Mouse (Mus musculus) layer of hippocampus, adult 8-10 months (tissue): ENCODE results near the gene Gm10306. TPM values are rescaled to one million over a fixed set of nuclear protein-coding genes. Genes with fewer than 3 reads are reported as not detected.
A peak's percentile ranks its signal among the peaks of the same experiment; 100 is the strongest.

Source experiments
- DNase-seq, 2 experiments: peaks; one replicate each; pipeline ENCODE4 v3.0.0; 2022; ENCODE audit warnings: low spot score in 2 of 2
- total RNA-seq, 4 experiments: library from RNA; stranded (reverse); gene quantifications; 2 replicates each; pipeline ENCODE4 v1.2.4; 2022

Gm10306 gene
- total RNA-seq = not detected

DNA sequence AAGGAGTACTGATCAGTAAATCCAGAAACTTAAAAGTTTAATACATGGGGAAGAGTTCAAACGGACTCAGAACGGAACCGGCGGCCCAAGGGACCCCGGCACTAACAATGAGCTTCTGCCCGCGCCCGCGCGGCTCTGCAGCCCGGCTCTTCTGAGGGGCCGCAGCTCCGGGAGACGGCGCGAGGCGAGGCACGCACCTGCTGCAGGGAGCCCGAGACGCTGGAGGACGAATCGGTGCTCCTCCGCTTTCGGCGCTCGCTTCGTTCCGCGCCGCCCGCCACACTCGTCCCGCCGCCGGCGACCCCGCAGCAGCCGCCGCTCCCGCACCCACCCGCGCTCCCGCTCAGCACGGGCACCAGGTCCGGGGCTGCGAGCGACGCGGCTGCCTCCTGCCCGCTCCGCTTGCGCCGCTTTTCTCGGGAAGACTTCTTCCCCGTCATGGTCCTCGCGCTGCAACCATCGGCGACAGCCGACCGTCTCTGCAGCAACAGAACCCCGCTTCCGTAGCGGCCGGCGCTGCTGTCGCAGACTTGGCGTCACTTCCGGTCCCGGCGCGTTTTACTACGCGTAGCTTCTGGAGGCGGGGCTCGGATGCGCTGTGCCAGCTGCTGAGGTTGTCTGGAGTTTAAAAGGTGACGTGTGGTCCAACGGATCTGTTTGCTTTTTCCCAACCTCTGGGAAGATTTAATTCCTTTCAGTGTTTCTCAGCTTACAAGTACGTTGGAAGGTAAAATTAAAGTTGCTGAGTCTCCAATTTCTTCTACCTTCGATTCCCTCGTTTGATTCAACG is at the start of gene Gm10306, which contains the start of gene Caap1:
Gene Gm10306 (plus strand): TSS at position 282 of the 790 bp plus-strand sequence.
Gene Caap1 (minus strand): TSS at position 532 of the 790 bp plus-strand sequence.
- DNase-seq = peak; percentile 82 to 92

DNA sequence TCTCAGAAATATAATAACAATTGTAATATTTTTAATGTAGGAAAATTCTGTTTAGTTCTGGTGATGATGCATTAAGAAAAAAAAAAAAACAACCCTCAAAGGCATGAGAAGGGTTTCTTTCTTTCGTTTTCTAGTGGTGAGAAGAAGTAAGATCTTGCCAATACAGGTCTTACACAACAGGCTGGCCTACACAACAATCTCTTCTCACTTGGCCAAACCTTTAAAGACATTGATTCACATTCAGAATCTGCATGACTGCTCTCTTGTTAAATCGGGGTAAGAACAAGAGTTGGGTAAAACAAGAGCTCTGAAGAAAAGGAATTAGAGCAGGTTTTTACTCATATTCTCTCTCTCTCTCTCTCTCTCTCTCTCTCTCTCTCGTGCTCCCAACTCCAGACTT is 41.0 kb upstream of the Gm10306 start:
- no peak for DNase-seq

DNA sequence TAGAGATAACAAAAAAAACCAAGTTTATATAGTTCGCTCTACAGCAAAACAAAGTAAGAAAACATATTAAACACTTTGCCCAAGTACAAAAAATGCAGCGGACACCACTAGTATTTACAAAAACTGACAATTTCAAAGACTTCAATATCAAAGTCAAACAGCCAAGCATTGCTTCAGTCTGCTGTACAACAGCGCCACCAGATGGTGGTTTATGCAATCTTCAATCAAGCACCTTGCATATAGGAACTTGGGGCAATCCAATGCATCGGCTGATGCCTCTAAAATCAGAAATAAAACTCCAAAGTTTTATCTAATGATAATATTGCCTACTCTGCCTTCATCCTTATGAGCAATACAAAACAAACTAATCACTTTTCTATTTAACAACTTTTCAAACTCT is 38.7 kb upstream of the Gm10306 start:
- DNase-seq = peak; percentile 21 to 34

DNA sequence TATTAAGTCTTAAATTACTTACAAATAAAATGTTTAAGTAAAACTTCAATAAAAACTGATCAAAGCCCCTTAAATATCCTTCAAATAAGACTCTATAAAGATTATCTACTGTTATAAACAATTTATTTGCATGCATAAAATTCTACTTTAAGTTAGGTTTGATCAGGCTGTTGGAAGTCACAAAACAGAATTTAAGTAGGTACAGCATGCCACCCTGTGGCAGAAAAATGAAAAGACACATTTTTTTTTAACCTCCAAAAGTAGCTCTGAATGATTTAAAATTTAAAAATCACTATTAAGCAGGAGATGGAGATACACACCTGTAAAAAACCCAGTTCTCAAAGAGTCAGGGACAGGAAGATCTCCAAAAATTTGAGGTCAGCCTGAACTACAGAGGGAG is 33.0 kb upstream of the Gm10306 start:
- DNase-seq = no peak

DNA sequence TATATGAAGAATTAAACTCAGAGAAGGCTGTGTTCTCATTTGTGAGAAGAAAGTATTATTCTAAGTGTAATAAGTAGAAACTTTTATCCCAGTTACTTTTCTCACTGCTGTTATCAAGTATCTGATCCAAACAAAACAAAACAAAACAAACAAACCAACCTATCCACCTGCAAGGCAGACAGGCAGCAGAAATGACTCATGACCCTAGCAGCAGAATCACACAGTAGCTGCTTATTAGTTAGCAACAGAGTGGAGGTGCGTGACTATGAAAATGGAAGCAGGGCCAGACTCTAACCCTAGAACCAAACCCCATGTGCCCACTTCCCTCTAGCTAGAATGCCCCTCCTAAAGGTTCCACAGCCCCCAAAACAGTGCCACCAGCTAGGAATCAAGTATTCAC is 26.9 kb upstream of the Gm10306 start:
- no peak for DNase-seq

DNA sequence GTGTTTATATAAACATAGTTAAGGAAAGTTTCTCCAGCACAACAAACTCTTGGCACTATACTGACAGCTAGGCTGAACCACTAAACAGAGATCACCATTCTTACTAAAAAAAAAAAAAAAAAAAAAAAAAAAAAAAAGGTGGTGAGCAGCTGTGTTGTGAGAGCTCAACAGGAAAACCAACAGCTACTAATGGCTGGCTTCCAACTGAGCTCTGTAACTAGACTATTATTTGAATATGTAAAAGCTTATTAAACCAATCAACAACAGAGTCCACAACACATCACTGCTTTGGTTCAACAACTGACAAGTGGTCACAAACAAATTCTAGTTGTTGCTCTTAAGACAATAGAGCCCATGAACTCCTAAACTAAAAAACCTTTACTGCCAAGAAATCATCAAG is 23.1 kb upstream of the Gm10306 start:
- DNase-seq = no peak

DNA sequence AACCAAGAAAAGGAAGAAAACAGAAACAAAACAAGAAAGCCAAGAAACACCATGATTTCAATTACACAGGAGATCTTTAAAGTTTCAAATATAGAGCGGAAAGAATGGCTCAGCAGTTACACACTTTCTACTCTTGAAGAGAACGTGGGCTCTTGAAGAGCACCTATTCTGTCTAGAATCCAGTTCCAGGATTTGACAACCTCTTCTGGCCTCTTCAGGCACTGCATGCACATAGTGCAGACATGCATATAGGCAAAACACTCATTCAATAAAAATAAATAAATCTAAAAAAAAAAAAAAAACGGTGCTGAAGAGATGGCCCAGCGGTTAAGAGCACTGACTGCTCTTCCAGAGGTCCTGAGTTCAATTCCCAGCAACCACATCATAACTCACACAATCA is 13.3 kb upstream of the Gm10306 start:
- no peak for DNase-seq

DNA sequence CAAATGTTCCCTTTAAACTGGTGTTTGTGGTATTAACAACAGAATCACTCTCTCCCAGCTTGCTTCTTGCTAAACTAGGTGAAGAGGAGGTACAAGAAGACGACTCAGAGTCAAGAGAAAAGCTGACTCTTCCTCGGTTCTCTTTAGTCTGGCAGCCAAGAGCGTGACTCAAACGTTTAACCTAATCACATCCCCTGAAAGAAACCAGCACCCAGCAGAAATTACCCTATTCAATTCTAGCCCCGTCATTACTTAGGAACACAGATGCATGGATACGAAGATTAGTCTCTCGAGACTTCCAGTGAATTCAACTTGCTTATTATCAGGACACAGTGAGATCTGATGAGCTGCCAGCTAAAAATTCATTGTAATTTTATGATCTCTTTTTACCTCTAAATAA is 12.0 kb upstream of the Gm10306 start:
- no peak for DNase-seq

DNA sequence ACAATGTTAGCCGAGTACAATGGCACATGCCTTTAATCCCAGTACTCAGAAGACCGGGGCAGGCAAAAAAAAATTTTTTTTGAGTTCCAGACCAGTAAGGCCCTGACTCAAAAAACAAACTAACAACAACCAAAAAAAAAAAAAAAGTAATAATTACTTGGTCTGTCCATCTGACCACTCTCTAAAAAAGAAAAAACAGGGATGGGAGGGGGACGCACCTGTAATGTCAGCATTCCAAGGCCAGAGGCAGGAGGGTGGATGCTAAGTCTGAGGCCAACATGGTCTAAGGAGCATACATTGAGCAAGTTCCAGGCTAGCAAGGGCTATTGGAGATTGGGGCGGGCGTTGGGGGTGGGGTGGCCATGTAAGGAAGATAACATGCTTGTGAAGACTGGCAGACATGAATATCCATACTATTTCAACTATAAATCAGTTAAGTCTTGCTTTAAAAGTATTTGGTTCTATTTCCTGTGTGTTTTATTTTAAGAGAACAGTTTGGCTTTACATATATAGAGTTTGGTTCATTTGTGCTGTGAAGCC is 1.3 kb upstream of the Gm10306 start:
- DNase-seq = no peak

DNA sequence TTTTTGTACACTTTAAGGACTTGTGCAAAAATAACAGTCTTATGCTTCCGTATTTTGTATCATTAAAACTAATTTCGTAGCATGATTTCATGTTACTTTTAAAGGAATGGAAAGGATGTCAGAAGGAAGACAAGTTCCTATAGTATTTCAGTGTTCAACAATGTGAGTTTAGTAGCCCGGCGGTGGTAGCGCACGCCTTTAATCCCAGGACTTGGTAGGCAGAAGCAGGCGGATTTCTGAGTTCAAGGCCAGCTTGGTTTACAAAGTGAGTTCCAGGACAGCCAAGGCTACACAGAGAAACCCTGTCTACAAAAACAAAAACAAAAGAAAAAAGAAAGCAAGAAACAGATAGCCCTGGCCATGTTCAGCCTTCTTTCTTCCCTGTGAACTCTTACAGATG is 799 bp downstream of the Gm10306 start:
- no peak for DNase-seq

DNA sequence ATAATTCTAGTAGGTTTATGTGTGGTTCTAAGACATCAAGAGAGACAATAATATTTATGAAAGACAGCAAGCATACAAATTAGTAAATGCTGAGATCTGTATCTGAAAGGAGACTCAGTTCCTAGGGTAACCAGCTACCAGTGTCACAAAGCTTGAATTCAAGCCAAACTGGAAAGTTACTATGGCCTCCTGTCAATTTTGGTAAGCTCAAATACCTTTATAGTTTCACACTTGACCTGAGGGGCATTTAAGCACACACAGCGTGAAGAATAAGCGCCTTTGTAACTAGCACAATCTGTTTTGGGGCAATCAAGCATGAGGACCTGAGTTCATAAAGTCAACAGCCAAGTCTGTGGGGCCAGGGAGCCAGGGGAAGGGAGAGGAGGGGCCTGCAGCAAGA is 2.9 kb downstream of the Gm10306 start:
- no peak for DNase-seq

DNA sequence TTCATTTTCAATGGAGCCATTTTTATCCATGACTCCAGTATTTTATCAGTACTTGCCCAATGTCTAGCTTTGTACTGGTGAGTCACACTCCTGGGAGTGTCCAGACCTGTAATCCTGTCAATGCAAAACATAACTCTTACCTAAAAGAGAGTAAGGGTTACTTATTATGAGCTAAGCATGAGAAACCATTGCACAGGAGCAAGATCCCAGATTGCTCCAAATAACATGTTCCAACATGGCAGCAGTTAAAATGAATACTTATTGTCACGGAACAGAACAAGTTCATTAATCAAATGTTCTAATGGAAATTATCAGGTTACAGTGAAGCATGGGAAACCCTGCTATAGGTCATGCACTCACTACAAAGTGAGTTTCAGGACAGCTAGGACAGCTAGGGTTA is 4.0 kb downstream of the Gm10306 start:
- no peak for DNase-seq

DNA sequence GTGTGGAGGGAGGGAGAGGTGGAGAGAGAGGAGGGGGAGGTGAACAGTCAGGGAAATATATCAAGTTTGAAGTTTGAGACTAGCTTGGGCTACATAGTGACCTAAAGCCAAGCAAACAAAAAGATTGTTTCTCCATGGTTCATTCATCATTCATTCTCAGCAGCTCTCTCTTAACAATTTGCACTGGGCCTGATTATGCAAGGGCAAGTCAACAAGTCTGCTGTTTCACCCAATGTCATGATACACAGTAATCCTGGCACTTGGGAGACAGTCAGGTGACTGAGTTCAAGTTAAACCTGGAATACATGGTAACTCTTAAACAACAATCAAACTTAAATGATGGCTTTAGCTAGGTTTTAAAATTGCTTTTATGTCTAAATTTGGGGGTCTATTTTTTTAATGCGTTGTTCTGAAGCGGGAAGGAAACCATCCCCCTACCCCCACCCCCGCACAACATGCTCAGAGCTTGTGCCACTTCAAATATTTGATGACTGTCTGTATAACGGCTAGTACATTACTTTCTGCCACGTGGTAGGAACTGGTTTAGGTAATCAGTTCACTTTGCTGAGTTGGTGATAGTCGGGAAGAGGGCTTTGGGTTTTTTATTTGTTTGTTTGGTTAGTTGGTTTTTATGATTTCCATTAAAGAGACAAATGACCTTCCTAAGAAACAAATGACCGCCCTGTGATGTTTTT is 5.8 kb downstream of the Gm10306 start:
- DNase-seq = no peak

DNA sequence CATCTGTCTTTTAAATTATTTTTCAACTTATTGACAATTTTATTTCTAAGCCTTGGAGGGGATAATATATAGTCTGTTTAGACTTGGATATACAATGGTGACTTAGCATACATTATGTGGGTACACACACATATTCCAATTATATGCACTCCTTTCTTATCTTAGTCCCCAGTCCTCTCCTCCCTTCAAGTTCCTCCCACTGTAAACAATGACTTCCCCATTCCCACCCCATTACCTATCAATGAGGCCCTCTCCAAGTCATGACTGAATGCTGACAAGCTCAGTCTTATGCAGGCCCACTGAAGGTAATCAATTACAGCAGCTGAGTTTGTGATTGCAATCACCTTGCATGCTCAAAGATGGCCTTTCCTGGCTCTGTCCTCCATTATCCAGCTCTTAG is 8.0 kb downstream of the Gm10306 start:
- no peak for DNase-seq

DNA sequence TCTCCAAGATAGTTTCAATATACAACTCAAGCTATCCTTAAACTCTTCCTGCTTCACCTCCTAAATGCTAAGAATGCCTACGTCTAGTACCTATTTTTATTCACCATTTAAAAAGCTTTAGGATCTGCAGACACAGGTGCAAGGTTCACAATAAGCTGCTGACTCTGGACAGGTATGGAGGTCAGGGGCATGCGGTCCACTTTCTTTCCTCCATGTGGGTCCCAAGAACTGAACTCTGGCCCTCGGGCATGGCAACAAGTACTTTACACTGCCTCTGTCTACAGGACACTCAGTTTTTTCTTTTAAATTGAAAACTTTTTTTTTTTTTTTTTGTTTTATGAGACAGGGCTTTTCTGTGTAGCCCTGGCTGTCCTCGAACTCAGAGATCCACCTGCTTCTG is 16.3 kb downstream of the Gm10306 start:
- DNase-seq = no peak

DNA sequence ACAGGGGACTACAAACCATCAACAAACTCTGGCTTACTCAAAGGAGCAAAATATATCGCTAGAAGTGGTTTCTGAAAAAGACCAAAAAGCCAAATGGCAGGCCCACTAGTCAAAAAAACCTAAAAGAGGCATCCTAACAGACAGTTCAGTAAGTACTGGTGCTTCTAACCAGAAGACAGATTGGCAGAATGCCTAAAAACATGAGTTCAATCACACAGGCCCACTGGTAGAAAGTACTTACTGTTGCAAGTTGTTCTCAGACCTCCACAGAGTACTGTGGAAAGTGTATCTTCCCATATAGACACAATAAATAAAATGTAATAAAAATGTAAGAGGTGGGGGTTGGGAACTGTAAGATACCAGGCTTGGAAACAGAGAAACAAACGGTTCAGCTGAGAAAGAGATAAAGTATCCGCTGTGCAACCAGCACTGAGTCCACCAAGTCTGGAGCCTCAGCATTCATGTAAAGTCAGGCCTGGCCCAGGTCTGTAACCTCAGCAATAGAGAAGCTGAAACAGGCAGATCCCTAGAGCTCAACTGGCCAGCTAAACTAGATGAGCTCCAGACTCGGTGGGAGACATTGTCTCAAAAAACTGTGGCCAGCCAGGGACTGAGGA is 35.5 kb downstream of the Gm10306 start:
- no peak for DNase-seq

DNA sequence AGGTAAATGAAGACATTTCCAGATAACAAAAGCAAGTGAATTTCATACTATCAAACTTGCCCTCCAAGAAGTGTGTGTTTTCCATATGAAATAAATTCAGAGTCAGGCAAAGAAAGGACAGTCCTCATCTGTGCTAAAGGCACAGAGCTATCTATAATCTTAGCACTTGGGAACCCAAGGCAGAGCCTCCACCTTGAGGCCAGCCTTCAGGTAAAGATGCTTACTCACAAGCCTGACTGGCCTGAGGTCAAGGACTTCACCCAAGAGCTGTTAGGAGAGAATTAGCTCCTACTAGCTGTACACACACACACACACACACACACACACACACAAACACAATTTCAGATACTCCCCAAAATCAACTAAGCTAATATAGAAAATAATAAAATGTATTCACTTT is 36.4 kb downstream of the Gm10306 start:
- DNase-seq = no peak

DNA sequence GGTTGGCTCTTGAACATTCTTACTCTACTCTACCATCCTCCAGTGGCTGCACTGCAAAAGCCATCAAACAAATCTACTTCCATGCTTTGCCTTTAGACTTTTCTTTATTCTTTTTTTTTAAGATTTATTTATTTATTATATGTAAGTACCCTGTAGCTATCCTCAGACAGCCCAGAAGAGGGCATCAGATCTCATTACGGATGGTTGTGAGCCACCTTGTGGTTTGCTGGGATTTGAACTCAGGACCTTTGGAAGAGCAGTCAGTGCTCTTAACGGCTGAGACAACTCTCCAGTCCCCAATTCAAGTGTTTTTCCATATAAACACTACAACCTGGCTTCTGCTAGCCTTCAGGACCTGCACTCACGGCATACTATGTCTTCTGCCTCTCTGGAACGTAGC is 45.0 kb downstream of the Gm10306 start:
- DNase-seq = no peak

DNA sequence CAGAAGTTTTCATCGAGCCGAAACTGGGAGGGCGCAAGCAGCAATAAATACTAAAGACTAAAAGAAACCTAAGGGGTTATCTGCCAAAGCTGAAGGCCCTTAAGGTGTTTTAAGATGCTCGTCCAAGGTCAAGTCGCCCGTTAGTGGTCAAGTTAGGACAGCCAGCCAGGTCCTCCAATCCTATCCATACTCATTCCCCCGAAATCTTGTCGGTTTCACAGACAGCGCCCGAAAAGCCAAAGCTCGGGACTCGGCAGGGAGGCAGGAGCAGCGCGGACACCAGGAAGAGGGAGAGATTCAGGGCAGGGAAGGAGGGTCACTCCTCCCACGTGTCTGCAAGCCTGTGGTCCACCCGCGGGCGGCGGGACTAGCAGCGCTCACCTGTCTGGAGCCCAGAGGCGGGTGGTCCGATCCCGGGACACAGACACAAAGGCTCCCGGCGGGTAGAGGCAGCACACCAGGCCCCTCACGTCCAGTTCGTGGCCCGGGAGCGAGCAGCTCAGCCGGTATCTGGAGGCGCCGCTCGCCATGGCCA is 46.2 kb downstream of the Gm10306 start:
- peak; percentile 5 to 23 for DNase-seq

DNA sequence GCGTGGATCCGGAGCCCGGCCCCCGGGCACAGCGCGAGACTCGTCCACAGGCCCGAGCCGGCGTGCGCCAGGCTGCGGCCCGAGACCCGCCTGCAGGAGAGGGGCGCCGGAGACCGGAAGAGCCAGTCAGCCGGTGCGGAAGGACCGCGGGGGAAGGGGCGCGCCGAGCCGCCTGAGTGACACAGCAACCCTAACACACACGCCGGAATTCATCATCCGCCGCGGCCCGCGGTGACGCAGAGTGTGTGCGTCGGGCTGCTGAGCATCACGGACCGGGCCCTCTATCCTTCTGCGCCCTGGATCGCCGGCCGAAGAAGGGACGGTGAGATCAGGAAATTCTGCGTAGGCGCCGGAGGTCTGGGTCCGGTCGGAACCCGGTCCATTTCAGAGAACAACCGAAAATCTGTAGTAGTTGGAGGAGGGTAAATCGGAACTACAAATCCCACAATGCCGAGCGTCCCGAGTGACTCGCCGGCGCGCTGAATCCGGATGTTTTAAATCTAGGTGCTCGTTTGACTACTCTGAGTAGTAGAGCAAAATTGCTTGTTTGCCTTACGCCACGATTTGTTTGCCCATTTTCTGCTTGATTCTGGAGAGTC is 46.8 kb downstream of the Gm10306 start, which contains the start of gene Plaa:
Gene Plaa (minus strand): TSS at position 214 of the 599 bp plus-strand sequence.
- DNase-seq = peak; percentile 90 to 94

DNA sequence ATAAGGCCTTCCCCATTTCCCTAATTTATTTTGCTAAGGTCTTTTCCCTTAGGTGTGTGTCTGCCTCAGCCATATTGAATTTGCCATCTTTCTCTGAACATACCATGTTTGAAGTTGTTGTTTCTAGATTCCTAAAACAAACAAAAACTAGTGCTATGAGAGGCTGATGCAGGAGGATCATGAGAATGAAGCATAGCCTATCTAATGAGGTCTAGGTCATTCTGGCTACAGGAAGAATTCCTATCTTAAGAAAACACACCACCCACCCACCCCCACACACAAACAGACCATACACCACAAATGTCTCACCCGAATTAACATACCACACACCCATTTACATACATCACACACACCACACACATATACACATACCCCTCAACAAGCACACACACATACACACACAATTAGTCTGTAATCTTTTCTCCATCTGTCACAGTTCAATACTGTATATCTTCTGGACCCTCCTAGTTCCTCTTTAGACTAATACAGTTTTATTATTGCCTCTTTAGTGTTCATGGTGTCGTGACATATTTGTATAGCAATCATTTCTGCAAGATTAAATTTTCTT is 48.2 kb downstream of the Gm10306 start:
- no peak for DNase-seq
